Mouse (Mus musculus): Measurements from ENCODE around the gene Polr1c. TPM values are rescaled to one million over a fixed set of nuclear protein-coding genes. Genes with fewer than 3 reads are reported as not detected.

The Polr1c gene
- polyA plus RNA-seq, 1 experiment from 2014 or later = 81.2 TPM

DNA sequence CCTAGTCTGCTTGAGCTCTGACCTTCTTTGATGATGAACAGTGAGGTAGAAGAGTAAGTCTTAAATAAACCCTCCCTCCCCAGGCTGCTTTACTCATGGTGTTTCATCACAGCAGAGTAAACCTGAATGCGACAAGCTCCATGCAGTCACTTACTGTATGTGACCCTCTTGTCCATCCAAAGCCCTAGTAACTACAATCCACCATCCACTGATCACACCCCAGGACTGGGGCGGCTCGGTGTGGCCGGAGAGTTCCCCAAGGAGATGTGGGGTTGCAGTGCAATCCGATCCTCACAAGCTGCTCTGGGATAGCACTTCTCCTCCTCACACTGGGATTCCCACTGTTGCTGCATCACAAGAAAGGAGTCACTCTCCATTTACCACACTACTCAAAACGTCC lies 26.6 kb upstream of the Polr1c start:
- no peak for DNase-seq (ENCODE audit: low spot score)
- Histone ChIP-seq H3K27me3 (ENCODE audit: insufficient read depth, poor library complexity, severe bottlenecking) (no peaks in the 10 kb centered on the region), H3K4me3 (no peak overlapping the region), H3K4me1 (peaks cover 51% of the 10 kb centered on the region), H3K36me3 (peaks cover 77% of the 10 kb centered on the region), H3K9me3 (no peaks in the 10 kb centered on the region), H3K27ac (no peak overlapping the region)
- WGBS = 73% methylated on average over 6 of the region's 6 CpGs

DNA sequence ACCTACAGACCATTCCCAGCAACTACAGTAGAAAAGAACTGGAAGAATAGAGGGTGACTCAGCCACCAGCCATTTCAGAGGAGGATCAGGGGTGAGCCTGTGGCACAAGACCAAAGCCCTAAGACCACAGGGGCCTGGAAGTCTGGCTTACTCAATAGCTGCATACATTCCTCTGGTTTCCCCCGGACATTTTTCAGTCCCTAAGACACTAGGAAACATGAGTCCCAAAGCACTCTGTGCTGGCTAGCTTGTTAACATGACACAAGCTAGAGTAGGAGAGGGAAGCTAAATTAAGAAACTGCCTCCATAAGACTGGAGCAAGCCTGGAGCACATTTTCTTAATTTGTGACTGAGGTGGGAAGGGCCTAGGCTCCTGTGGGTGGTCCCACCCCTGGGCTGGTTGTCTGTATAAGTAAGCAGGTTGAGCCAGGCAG lies 26.0 kb upstream of the Polr1c start:
- H3K27me3 ChIP-seq (ENCODE audit: insufficient read depth, poor library complexity, severe bottlenecking) = no peaks in the 10 kb centered on the region
- peaks cover 54% of the 10 kb centered on the region for H3K4me1 ChIP-seq
- no peak overlapping the region for H3K4me3 ChIP-seq
- H3K9me3 ChIP-seq = no peaks in the 10 kb centered on the region
- WGBS = 62% methylated on average over 1 of the region's 1 CpGs
- no peak for DNase-seq (ENCODE audit: low spot score)
- no peak overlapping the region for H3K27ac ChIP-seq
- H3K36me3 ChIP-seq = peaks cover 78% of the 10 kb centered on the region

DNA sequence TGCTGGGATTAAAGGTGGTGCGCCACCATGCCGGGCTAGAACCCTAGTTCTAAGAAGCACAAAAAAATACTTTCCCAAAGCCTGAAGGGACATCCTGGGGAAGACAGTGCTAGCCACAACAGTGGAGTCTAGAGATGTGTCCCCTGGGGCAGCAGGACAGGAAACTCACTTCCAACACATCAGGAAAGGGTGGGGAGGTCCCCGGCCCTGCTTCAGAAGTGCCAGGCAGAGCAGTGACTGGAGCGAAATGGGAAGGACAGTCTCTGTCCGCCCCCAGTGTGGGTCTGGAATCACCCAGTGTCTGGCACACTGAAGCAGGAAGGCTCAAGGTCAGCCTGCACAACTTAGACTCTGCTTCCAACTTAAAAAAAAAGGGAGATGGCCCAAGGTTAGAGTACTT lies 24.8 kb upstream of the Polr1c start:
- Histone ChIP-seq H3K9me3 (no peaks in the 10 kb centered on the region), H3K4me1 (peaks cover 58% of the 10 kb centered on the region), H3K27me3 (ENCODE audit: insufficient read depth, poor library complexity, severe bottlenecking) (no peaks in the 10 kb centered on the region), H3K36me3 (peaks cover 76% of the 10 kb centered on the region), H3K27ac (no peak overlapping the region), H3K4me3 (no peak overlapping the region)
- 70% methylated on average over 5 of the region's 5 CpGs for WGBS
- no peak for DNase-seq (ENCODE audit: low spot score)

DNA sequence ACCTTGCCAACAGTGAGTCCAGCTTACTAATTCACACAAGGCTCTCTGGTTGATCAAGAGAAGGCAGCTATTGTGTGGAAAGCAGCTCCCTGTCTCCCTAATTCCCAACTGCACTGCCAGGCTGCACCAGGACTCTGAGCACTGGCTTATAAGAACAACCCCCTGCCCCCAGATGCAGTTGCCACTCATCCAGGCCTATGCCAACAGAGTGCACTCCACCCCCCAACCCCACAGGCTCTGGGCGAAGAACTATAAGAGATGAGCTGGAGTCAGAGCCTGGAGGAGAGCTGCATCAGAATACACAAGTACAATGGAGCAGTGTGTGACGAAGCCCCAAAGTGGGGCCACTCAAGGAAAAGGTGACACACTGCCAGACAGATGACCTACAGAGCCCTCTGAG lies 24.2 kb upstream of the Polr1c start:
- WGBS = 83% methylated on average over 2 of the region's 2 CpGs
- Histone ChIP-seq H3K4me3 (no peak overlapping the region), H3K27me3 (ENCODE audit: insufficient read depth, poor library complexity, severe bottlenecking) (no peaks in the 10 kb centered on the region), H3K4me1 (peaks cover 64% of the 10 kb centered on the region), H3K9me3 (no peaks in the 10 kb centered on the region), H3K36me3 (peaks cover 76% of the 10 kb centered on the region), H3K27ac (no peak overlapping the region)
- DNase-seq (ENCODE audit: low spot score) = no peak

DNA sequence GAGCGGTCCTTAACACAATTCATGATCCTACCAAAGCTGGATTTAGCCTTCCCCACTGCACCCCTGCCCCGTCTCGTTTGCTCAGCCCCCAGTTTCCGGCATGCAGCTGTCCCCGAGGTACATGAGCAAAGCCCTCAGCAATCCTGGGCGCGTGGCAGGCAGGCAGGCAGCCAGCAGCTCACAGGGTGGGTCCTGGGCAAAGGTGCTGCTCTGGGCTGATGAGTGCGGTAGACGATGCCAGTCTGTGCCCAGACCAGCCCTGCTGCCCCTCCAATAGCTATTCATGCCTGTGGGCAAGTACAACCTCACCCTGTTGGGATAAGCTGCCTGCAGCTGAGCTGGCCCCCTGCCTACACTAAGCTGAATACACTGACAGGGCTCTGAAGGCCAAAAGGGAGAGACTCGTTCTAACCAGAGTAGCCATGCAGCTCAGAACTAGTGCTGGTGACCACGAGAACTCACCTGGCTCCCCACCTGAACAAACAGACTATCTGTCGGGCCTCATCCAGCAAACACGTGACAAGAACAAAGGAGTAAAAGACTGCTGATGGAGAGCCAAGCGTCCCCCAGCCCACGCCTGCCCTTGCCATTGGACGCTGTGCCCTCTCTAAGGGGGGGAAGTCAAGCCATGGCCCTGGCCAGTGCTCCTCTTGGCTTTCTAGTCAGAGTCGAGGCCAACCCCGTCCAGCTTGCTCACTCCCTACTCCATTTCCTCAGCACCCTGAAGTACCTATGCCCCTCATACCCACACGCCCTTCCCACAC lies 22.1 kb upstream of the Polr1c start:
- WGBS = 85% methylated on average over 19 of the region's 19 CpGs
- H3K36me3 ChIP-seq = peaks cover 84% of the 10 kb centered on the region
- H3K4me3 ChIP-seq = no peak overlapping the region
- H3K27ac ChIP-seq = no peak overlapping the region
- no peaks in the 10 kb centered on the region for H3K27me3 ChIP-seq (ENCODE audit: insufficient read depth, poor library complexity, severe bottlenecking)
- peaks cover 67% of the 10 kb centered on the region for H3K4me1 ChIP-seq
- no peaks in the 10 kb centered on the region for H3K9me3 ChIP-seq
- no peak for DNase-seq (ENCODE audit: low spot score)

DNA sequence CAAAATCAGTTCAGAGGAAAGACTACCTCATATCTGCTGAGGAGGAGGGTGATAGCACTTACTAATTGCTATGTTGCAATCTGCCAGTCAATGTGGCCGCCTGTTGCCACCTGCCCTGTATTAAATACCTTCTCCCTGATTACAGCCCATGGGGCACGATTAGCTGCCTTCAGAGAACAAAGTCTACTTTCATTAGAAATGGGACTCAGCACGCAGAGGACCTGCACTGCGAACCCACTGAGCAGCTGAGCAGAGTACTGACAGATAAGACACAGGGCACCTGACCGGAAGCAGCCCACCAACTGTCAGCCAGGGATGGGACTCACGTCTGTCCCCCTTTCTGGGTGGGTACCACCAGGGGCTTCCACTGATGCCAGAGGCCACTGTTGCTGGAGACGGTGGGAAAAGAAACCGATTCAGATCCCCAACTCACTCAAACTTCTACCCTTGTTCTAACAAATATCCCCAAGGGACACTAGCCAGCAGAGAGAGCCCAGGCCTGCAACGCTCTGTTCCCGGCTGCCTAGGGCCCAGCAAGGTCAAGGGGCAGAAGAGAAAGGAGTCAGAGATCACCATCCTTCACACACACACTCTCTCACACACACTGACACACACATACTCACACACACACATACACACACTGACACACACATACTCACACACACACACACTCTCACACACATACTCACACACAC lies 20.3 kb upstream of the Polr1c start:
- WGBS = 65% methylated on average over 10 of the region's 10 CpGs
- H3K27ac ChIP-seq = no peak overlapping the region
- H3K27me3 ChIP-seq (ENCODE audit: insufficient read depth, poor library complexity, severe bottlenecking) = no peaks in the 10 kb centered on the region
- H3K9me3 ChIP-seq = no peaks in the 10 kb centered on the region
- DNase-seq (ENCODE audit: low spot score) = no peak
- no peak overlapping the region for H3K4me3 ChIP-seq
- H3K36me3 ChIP-seq = peaks cover 88% of the 10 kb centered on the region
- H3K4me1 ChIP-seq = peaks cover 53% of the 10 kb centered on the region

DNA sequence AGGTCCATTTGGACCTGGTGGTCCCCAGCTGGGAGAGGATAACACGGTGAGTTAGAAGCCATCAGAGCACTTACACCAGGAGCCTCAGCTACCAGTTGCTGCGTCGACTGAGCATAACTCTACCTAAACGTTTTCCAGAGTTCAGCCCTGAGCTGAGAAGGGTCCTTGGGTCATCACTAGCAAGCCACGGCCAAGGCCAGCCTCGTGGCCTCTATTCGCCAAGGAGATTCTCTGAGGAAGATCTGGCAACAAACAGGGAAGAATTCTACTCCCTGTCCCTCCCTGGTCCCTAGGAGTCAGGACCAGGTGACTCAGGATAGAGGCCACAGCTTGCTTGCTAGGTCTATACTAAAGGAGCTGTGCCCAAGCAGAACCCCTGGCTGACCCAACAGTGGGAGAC lies 19.7 kb upstream of the Polr1c start:
- 80% methylated on average over 7 of the region's 7 CpGs for WGBS
- Histone ChIP-seq H3K4me3 (no peak overlapping the region), H3K36me3 (peaks cover 89% of the 10 kb centered on the region), H3K27me3 (ENCODE audit: insufficient read depth, poor library complexity, severe bottlenecking) (no peaks in the 10 kb centered on the region), H3K27ac (no peak overlapping the region), H3K9me3 (no peaks in the 10 kb centered on the region), H3K4me1 (peaks cover 48% of the 10 kb centered on the region)
- no peak for DNase-seq (ENCODE audit: low spot score)

DNA sequence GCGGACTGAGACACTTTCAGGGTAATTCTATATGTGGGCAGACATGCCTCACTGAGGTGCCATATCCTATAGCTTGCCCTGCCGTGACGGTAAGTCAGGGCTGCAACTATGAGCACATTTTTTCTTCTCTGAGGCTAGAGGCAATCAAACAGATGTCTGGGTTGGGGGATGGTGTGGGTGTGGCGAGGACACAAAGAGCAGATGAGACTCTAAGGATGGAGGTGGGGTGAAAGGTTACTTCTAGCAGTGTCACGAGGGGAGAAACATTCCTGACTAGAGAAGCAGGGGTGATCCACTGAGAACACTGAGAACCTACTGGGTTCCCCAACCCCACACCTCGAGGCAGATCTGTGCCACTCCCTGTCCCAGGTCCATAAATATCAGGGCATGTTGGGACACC lies 19.1 kb upstream of the Polr1c start:
- DNase-seq (ENCODE audit: low spot score) = no peak
- no peaks in the 10 kb centered on the region for H3K27me3 ChIP-seq (ENCODE audit: insufficient read depth, poor library complexity, severe bottlenecking)
- H3K4me3 ChIP-seq = no peak overlapping the region
- H3K27ac ChIP-seq = no peak overlapping the region
- H3K4me1 ChIP-seq = peaks cover 43% of the 10 kb centered on the region
- no peaks in the 10 kb centered on the region for H3K9me3 ChIP-seq
- peaks cover 92% of the 10 kb centered on the region for H3K36me3 ChIP-seq
- WGBS = 67% methylated on average over 6 of the region's 6 CpGs

DNA sequence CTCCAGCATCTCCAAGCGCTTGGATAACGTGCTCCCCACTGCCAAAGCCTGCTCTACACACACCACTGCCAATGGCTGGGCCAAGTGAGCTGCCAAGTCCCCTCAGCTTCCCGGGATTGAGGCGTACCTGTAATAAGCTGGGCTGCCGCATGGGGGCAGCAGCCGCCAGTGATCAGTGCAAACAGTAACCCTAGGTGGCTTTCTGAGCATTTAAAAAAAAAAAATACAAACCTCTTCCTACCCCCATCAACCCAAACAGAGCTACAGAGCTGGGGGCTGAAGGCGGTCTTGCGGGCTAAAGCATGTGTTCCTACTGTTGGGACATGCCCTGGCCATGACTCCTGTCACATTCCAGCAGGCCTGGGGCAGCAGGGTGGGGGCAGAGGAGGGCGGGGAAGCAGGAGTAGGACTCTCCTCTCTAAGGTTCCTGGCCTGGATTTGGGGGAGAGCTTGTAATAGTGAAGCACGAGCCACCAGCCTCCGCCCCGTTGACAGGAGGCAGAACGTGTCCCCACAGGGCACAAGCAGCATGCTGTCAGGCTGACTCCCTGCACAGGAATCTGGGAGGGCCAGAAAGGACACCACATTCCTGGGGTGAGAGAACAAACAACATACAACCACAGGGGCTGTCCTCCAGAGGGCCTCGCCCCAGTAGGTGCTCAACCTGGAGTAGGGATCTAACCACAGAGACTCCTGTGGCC lies 18.2 kb upstream of the Polr1c start:
- no peak for DNase-seq (ENCODE audit: low spot score)
- Histone ChIP-seq H3K9me3 (no peaks in the 10 kb centered on the region), H3K4me1 (peaks cover 40% of the 10 kb centered on the region), H3K4me3 (no peak overlapping the region), H3K27ac (no peak overlapping the region), H3K36me3 (peaks cover 92% of the 10 kb centered on the region), H3K27me3 (ENCODE audit: insufficient read depth, poor library complexity, severe bottlenecking) (no peaks in the 10 kb centered on the region)
- 22% methylated on average over 14 of the region's 14 CpGs for WGBS

DNA sequence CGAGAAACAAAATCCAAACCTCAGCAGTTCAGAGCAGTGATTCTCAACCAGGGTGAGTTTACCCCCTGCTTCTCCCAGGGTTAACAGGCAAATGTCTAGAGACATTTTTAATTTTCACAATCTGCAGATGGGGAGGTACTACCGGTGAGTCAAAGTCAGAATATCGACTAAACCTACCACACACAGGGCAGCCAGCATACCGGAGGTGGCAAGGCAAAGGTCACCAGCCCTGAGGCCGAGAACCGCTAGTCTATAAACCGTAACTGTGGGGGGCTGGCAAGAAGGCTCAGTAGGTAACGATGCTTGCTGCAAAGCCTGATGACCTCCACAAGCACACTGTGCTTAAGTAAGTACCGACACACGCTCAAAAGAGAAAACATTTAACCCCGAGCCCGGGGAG lies 17.6 kb upstream of the Polr1c start:
- Histone ChIP-seq H3K36me3 (peaks cover 92% of the 10 kb centered on the region), H3K4me1 (peaks cover 46% of the 10 kb centered on the region), H3K27ac (no peak overlapping the region), H3K27me3 (ENCODE audit: insufficient read depth, poor library complexity, severe bottlenecking) (no peaks in the 10 kb centered on the region), H3K9me3 (no peaks in the 10 kb centered on the region), H3K4me3 (no peak overlapping the region)
- no peak for DNase-seq (ENCODE audit: low spot score)
- WGBS = 87% methylated on average over 12 of the region's 12 CpGs

DNA sequence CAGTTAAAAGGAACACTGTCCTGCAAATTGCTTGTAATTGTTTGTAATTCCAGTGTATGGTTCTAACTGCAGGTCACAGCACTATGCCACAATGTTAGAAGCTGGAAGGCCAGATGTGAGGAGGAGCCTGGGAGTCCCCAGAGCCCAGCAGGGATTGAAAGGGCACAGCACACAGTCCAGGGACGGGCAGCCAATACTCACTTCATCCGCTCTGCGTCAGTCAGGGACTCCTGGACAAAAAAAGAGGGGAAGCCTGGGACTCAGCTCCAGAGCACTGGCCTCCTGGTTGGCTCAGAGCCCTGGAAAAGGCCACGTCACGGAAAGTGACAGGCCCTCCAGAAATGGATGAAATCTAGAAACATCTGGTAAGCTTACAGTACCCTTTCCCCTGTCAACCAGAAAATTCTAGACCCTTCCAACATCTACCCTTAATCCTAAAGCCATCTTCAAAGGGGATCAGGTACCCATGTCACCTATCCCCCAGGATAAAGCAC lies 14.4 kb upstream of the Polr1c start:
- Histone ChIP-seq H3K27ac (no peak overlapping the region), H3K4me1 (peaks cover 49% of the 10 kb centered on the region), H3K27me3 (ENCODE audit: insufficient read depth, poor library complexity, severe bottlenecking) (0 out of 2 replicates have a peak, but pooled peaks cover under 1% of the 10 kb centered on the region), H3K36me3 (peaks cover 96% of the 10 kb centered on the region), H3K4me3 (no peak overlapping the region), H3K9me3 (no peaks in the 10 kb centered on the region)
- DNase-seq (ENCODE audit: low spot score) = no peak
- 87% methylated on average over 5 of the region's 5 CpGs for WGBS

DNA sequence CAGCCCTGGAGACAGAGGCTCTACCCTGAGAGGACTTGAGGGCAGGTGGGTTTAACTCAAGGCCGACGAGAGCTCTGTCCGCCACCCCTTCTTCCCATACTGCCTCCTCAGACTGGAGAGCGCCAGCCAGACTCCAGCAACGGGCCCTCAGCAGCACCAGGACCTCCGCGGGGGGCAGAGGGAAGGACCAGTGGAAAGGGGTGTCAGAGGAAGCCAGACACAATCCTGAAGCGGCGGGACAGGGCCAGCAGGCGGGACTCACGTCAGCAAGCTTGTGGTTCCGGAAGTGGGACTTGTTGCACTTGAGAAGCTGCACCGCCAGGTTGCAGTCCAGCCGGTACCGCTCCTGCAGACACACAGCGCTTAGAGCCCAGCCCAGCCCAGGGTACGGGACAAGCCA lies 11.8 kb upstream of the Polr1c start:
- DNase-seq (ENCODE audit: low spot score) = no peak
- H3K27me3 ChIP-seq (ENCODE audit: insufficient read depth, poor library complexity, severe bottlenecking) = peaks cover 26% of the 10 kb centered on the region
- H3K4me1 ChIP-seq = peaks cover 35% of the 10 kb centered on the region
- peaks cover 87% of the 10 kb centered on the region for H3K36me3 ChIP-seq
- H3K4me3 ChIP-seq = no peak overlapping the region
- WGBS = 85% methylated on average over 17 of the region's 17 CpGs
- no peak overlapping the region for H3K27ac ChIP-seq
- H3K9me3 ChIP-seq = no peaks in the 10 kb centered on the region
